Mouse (Mus musculus): ENCODE measurements around the gene Styxl1.

Gene Styxl1

DNA sequence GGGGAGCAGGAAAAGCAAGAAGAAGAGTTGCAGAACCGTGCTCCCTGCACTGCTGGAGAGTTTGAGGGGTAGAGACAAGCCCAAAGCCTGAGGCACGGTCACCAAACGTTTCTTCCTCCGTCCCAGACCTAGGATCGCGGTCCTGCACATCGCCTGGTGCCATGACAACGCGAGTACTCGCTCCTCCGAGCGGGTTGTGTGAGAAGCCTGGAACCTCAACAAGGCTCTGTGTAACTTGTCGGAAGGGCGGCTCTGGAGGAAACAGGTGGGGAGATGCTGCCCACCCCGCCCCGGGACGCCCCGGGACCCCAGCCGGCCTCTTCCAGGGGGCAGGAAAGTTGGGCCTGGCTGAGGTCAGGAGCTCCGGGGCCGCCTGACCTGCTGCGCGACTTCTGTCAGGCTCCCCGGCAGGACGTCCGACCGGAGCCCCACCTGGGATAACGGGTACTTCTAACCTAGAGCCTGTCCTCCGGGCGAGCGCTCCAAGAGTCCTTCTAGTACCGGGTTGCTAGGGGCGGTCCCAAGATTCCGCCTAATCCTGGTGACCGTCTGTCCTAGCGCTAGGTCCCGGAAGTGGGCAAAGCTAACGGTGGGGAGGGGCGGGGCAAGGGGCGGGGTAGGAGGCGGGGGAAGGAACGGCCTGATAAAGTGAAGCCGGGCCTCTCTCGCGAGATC lies at the start of gene Styxl1:
Styxl1 (minus strand) TSS at position 590 of the 675 bp plus-strand sequence.
- DNase-seq (ENCODE audit: low spot score), result peak; percentile 56

DNA sequence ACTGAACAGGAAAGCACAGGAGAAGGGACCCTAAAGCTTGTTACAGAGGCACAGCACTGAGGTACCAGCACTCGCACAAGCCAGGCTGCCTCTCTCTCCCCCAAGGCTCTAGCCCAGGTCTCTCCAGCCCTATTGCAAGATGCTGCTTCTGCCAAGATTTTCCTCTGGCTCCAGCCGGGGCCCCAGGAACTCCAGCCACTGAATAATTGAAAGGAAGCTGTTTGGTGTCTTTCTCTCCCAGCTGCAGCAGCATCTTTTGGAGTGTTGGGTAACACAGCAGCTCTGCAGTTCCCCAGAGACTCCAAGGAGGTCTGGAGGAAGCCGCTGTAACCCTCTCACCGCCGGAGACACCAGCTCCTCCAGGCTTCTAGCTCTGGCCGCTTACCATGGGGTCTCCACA lies 48.0 kb upstream of the Styxl1 start:
- DNase-seq (ENCODE audit: low spot score), result peak; percentile 39

DNA sequence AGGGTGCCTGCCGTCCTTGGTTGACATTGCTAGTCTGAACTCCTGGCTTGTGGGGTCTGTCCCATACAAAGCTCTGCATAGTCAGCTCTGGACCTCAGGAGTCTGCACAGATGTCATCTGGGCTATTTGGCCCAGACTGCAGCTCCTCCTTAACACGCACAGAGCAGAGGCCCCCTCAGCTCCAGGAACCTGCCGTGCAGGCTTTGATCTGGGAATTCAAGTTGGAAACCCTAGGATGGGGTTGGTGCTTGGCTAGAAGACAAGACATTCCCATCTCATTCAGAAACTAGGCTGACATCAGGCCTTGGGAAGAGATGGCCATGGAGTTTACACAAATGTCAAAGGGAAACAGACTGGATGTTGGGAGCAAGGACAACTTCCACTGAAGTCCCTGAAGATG lies 46.3 kb upstream of the Styxl1 start:
- no peak for DNase-seq (ENCODE audit: low spot score)

DNA sequence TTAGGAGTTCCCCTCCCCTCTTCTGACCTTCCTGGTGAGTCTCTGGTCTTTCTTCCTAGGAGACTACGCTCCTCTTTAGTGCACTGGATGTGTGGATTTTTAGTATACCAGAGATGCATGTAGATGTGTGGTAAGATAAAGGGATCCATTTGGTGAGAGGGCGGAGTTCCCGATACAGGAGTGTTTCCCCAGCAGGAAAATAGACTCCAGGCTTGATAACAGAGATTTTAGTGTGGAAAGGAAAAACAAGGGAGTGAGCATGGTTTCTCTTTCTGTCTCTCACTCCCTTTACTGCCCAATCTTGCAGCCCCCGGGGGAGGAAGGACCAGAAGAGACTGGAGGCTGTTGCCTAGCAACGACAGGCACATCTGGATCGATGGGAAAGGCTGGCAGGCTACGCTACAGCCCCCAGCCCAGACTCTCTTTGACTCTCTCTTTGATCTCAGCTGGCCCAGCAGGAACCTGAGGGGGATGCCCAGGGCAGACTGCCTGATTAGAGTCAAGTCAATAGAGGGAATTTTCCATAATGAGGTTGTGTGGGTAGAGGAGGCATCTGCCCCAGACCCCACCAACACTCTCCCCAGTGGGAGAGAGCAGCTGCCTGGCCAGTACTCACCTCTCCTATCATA lies 44.2 kb upstream of the Styxl1 start:
- peak; percentile 60 for DNase-seq (ENCODE audit: low spot score)

DNA sequence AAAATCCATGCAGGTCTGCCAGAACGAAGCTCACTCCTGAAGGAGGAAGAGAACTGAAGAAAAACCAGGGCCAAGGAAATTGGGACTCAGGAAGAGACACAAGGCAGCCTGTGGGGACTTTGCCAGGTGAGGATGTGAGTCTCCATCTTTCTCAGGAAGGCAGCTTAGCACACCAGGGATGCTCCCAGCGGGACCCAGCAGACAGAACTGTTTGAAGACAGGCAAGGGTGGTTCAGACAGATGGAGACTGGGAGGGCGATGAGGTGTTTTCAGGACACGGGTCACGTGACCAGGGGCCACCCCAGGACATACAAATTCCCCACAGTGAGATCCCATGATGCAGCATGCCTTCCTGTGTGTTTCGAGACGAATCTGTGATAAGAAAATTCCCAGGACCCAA lies 40.3 kb upstream of the Styxl1 start:
- no peak for DNase-seq (ENCODE audit: low spot score)

DNA sequence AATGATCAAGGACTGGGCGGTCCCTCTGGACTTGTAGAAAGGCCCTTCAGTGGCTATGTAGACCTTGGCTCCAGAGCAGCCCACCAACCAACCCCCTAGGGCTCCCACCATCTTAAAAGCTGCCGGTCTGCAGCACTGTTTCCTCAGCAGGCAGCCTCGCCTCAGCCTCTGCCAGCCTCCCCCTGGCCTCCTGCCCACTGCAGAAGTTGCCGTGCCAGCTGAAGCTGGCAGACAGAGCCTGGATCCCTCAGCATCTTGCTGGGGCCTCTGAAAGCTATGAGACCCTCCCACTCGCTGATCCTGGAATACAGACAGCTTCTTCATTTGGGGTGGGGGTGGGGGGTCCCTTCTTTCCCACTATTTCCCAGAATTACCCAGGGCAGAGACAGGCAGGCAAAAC lies 34.8 kb upstream of the Styxl1 start:
- DNase-seq (ENCODE audit: low spot score), result no peak

DNA sequence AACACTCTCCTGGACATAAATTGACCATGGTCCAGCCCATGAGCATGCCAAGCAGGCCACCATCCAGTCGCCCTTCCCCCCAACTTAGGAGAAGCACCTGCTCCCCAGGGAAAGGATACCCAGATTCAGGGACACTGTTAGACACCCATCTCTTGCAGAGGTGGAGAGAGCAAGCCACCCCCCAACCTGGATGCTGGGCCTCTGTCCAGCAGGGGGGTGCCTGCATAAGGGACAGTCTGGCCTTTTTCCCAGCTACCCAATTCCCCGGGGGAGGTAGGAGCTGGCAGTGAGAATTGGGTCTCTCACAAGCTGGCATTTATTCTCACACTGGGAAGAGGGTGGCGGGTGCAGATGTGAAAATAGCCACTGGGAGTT lies 29.1 kb upstream of the Styxl1 start:
- DNase-seq (ENCODE audit: low spot score), result no peak

DNA sequence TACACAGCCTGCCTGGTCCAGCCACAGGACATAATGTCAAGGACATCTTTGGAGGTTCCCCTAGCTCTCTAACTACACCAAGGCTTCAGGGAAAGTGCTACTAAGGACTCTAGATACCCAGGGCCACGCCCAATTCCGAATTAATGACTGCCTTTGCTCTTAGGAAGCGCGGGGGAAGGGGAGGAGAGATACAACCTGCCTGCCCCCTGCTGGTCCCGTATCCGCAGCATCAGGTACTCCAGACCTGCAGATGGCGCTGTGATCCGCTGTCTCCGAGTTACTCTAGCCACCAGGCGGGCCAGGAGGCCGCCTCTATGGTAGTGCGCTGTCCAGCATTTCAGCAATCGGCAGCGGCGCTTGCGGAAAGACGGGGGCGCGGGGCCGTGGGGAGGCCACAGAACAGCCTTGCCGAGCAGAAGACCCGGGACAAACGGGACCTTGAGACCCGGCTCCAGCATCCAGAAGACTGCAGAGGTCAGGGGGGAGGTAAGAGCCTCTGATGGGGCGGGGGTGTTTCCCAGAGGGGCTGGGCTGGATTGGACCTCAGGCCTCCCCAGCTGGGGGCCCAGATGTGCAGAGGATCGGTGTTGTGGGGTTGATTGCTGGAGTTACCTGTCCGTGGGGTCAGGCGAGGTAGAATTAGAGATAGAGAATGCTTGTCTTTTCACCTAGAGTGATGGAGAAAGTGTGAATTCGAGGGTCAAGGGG lies 28.5 kb upstream of the Styxl1 start, which contains the start of gene Srrm3:
Srrm3 (plus strand) TSS at position 336 of the 708 bp plus-strand sequence.
- peak; percentile 92 for DNase-seq (ENCODE audit: low spot score)

DNA sequence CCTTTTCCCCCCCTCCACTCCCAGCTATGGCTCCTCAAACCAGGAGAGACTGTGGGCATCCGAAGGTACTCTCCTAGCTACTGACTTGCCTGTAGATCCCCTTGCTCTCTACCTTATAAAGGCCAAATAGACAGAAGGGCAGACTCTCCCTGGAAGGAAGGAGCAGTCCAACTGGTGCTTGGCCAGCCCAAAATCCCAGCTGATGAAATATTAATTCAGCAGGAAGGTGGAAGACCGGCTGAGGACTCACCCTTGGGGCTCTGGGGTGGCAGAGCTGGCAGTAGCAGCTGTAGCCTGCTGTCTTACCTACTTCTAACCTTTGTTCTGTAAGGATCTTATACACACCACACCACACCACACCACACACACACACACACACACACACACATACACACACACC lies 26.6 kb upstream of the Styxl1 start:
- no peak for DNase-seq (ENCODE audit: low spot score)

DNA sequence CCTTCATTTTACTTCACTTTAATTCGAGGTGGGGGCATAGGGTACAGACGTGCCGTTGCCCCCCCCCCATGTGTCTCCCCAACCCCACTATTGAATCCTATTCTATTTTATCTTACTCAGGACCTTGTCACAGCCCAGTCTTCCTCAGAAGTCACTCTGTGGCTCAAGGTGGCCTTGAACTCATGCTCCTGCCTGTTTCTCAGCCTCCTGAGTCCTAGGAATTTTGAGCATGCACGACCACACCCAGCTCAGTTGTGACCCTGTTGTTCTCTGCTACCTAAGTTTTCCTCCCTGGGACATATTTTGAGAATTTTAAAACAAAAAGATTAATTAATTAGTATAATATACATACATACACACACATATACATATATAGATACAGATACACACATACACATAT lies 25.5 kb upstream of the Styxl1 start:
- no peak for DNase-seq (ENCODE audit: low spot score)

DNA sequence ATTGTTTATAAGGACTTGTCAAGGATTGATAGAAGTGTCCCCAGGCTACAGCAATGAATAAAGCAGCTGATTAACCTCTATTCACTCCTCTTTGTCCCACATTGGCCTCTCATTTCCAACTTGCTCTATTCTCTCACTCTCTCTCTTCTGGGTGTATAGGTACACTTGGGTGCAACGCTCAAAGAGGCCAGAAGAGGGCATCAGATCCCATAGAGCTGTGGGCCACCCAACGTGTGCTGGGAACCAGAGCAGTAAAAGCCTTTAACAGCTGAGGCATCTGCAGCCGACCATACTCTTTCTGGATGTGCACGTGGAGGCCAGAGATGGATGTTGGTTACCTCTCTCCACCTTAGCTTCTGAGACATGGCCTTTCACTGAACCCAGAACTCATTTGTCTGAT lies 24.9 kb upstream of the Styxl1 start:
- no peak for DNase-seq (ENCODE audit: low spot score)

DNA sequence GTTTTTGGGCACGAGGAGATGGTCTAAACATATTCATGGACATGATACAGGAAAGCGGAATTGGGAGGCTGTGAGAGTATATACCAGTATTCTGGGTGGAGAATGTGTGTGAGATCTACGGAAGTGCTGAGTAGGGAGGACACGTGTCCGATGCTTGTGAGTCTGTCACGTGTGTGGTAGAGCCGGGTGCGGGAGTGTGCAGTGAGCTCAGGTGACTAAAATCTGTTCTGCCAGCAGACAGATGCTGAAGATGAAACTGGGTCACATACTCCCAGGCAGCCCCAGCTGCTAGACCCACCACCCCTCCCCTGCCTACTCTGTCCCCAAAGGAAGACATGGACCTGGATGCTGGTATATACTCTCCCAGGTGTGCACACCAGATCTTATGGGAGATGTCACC lies 24.5 kb upstream of the Styxl1 start:
- no peak for DNase-seq (ENCODE audit: low spot score)

DNA sequence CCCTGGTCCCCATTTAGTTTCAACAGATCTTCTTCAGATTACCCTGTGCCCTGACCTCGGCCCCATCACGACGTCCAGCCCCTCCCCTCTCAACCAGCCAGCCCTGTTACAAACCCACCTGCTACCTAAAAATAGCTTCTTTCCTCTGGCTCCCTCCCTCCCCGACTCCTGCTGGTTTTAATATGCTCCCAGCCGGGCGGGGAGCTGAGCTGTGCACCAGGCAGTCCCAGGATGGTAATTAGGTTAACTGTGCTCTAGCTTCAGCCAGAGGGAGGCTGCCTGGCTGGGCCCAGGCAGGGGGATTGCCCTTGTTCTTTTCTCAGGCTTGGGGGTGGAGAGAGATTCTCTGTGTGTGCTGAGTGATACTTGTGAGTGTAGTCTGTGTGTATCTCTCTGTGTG lies 22.7 kb upstream of the Styxl1 start:
- peak; percentile 69 for DNase-seq (ENCODE audit: low spot score)

DNA sequence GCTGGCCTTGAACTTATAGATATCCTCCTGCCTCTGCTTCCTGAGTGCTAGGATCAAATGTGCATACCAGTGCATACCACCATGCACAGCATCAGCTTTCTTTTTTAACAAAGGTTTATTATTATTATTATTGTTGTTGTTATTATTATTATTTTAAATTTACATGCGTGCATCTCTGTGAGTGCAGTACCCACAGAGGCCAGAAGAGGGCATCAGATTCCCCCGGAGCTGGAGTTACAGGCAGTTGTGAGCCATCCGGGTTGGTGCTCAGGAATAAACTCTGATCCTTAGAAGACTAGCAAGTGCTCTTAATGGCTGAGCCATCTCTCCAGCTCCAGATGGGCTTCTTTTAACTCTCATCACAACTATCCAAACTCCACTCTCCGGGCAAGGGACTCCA lies 21.6 kb upstream of the Styxl1 start:
- DNase-seq (ENCODE audit: low spot score), result peak; percentile 44

DNA sequence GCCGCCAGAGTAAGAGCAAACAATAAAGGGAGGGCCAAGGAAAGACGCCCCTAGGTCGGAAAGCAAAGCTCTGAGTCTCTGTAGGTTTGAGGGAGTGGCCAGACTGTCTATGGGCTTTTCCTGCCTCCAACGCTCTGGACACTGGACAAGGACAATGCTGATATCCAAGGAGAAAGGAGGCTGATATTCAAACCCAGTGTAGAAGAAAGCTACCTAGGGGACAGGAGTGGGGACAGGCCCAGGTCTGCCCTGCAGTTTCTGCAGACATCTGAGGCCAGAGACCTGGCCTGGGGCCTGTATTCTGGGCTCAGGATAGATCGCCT lies 16.6 kb upstream of the Styxl1 start:
- no peak for DNase-seq (ENCODE audit: low spot score)

DNA sequence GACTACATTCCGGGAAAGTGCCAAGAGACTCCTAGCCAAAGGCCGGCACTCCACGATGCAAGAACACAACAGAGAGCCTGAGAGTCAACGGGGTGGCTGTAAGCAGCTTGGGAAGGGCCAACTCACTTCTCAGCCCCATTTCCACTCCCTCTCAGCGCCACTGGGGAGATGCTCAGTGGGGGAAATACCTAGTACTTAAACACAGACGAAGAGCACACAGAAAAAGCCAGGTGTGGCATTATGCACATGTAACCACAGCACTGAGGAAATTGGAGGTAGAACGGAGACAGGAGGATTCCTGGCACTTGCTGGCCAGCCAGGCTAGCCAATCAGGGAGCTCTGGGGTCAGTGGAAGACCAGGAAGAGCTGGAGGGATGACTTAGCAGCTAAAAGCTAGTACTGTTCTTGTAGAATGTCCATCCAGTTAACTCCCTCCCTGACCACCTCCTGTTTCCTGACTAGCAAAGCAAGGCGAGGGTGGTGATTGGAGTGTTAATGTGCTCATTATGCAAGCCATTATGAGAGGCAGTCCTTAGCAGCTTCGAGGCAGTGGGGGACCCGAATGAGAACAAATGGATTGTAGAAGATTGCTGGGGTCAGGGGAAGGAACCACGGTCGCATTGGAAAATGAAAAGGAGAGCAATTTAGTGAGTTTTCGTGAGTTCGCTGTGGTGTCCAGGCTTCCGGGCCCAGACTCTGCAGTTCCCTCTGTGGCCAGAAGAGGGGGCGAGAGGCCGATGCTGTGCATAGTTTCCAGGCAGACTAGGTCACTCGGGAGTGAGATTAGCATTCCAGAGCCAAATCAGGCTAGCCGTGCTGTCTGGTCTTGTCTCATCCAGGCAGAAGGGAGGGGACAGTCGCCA lies 16.0 kb upstream of the Styxl1 start:
- DNase-seq (ENCODE audit: low spot score), result peak; percentile 94

DNA sequence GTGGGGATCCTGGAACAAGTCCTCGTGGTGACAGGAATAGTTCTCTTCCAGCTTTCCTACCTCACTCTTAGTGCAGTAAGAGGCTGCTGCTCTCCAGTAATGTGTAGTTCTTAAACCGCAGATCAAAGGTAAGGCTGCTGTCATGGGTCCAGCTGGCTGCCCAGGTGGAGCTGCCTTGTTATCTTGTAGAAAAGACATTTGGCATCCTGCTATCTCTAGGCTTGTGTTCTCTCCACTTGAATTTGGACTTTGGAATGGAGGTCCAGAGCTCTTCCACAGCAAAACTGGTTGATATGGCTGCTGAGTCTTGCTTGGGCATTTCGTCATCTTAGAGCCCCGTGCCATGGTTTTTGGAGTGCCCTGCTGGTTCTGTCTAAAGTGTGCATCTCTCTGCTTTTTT lies 4.7 kb upstream of the Styxl1 start:
- no peak for DNase-seq (ENCODE audit: low spot score)

DNA sequence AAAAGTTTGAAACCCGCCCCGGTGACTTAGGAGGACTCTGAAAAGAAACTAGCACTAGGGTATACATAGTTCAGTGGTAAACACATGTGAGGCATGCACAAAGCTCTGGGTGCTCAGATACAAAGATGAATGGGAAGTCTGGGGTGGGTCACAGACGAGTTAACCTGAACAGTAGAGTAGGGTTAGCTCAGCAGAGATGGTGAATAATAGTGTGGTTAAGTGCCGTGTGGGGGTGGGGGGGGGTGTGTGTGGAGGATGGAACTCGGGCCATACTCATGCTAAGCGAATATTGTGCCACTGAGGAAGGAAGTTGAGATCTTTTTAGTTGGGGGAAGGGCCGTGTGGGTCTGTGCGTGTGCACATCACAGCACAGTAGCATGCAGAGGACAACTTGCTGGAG lies 2.1 kb upstream of the Styxl1 start:
- no peak for DNase-seq (ENCODE audit: low spot score)

DNA sequence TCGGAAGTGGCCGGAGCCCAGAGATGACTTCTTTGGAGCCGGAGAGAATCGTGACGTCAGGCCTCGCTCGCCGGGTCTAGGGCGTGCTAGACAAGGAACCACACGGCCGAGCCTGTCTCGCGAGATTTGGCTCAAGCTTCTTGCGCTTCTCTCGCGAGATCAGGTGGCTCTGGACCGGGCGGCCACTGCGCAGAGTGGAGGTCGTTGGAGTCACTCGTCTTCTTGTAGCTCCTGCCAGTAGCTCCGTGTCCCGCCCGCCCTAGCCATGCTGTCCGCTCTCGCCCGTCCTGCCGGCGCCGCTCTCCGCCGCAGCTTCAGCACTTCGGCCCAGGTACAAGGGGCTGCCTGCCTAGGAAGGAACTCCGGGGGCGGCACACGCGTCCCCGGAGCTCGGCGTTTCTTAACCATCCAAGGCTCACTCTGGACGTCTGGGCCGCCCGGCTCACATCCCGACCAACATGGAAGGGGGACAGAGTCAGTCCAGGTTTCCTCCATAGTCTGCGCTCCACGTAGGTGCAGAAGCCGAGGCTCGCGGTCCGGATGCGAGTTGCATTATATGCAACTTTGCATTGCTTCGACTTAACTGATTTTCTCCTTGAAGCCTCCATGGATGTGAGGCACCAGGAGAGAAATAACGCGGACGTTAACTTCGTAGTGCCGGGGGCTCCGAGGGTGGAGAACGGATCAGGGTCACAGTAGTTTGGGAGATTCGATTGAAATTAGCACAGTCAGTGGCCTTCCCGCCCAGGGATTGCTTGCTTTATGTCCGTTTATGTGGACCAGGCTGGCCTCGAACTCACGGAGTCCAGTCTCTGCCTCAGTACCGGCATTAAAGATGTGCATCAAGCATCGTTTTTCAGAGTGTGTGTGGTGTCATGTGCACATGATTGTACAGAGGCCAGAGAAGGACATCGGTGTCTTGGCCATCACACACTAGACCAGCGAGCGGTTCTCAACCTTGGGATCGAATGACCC lies 573 bp upstream of the Styxl1 start, which contains the start of gene Mdh2:
Mdh2 (plus strand) TSS at position 10 of the 975 bp plus-strand sequence.
- DNase-seq (ENCODE audit: low spot score), result peak; percentile 100

DNA sequence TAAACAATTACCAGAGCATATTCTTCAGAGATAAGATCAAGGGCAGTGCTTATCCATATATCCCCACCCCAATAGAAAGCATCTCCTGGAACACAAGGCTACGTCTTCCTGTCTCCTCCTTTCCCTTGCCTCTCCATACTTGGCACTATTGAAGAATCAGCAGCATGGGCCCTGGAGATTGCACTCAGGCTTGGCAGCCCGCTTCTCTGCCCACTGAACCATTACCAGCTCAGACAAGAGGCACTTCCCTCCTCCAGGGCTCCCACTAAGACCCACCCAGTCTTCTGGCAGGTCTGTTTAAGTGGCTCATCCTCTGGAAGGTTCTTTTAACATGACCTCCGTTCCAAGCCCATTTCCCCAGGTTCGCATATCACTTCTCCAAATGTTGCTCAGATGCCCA lies 1.6 kb downstream of the Styxl1 start:
- no peak for DNase-seq (ENCODE audit: low spot score)

DNA sequence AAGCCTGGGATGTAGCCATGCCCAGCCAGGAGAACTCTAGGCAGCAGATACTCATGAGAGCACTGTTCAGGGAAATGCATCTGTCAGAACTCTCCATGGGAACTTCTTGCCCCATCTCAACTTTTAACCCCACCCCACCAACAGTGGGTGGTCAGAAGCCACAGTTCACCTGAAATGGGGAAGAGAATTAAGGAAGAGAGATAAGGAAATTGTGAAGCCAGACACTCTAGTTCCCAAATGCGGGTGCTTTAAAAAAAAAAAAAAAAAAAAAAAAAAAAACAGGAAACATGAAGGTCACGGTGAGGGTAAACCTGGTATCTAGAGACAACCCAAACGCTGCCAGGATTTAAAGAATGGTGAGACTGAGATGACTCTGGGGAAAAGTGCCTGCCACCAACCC lies 5.7 kb downstream of the Styxl1 start:
- DNase-seq (ENCODE audit: low spot score), result no peak

All from retina, embryonic 14.5 days (tissue).